Mouse (Mus musculus) urinary bladder, adult 2 months (tissue): ENCODE results near the gene Abca12. TPM values are rescaled to one million over a fixed set of nuclear protein-coding genes. Genes with fewer than 3 reads are reported as not detected.

ENCODE experiments used
- DNase-seq: peaks from one replicate; pipeline ENCODE4 v3.0.0; 2022; ENCODE audit warnings: low spot score
- polyA plus RNA-seq: library from polyadenylated mRNA; depleted of rRNA; stranded (reverse); fragments of >200 nt; gene quantifications from 2 replicates; pipeline ENCODE4 v1.2.3, GENCODE M21; 2012; rRNA removed

Abca12 gene
- polyA plus RNA-seq, result not detected in 2 replicates

DNA sequence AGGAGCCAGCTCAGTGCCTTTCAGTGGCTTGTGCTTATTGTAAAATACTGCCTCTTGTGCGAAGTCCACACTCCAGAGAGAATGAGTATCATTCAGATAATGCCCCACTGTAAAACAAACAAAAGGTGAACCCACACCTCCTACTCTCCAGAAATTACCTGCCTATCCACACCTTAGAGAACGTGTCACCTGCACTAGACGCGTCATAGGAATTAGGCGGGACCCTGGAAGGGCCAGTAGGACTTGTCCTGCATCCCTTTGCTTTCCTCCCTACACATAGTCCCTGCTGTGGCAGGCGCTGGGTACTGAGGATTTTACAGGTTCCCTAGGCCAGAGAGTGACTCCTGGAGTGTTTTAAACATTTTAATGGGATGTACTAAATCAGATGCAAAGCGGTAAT lies at the start of gene Abca12:
Gene Abca12, minus strand, starts transcription at position 101 of the 400 bp plus-strand sequence.
- DNase-seq, result no peak

GRCm38 (mm10) chr1:71457961-71458360 lies 43.3 kb upstream of the Abca12 start:
- DNase-seq, result no peak

DNA sequence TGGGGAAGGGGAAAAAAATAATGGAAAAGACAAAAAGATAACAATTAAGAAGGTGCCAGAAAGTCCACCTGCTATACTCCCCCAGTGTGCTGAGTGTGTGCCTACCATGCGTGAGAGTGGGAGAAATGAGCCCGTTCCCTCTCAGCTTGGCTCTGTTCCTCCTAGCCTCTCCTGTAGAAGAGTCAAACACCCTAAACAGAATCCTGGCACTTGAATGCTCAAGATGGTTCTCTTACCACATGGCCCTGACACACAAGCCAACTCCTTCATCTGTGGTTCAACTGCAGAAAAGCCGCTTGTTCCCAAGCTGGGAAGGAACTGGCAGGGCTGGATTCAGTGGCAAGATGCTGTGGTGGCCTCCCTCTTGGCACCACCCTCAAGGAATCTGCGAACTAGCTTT lies 32.7 kb upstream of the Abca12 start:
- DNase-seq, result no peak

DNA sequence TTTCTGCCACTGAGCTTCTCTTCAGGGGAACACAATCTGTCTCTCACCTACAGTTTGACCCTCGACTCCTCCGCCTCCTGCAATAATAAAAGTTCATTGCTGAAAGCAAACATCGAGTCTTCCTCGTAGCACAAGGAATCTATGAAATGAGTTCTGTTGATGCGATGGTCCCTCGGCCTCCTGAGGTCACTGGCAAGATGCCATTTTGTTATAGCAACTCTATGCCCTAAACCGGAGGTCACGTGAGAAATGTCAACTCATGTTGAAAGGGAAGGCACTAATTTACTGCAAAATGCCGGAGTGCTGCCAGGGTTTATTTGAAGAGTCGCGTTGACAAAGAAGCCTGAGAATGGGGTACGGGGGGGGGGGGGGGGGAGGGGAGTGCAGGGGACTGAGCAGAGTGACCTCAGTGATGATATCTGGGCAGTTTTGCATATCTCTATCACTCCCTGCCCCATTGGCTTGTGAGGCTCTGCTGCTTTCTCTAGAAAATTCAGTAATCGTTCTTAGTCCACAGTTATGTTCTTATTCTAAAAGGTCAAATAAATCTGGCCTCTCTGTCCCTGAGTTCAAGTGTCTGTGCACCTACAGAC lies 7.1 kb upstream of the Abca12 start:
- no peak for DNase-seq

- DNase-seq, result no peak
Observed at GRCm38 (mm10) chr1:71418467-71418866, 3.8 kb upstream of the Abca12 start.

DNA sequence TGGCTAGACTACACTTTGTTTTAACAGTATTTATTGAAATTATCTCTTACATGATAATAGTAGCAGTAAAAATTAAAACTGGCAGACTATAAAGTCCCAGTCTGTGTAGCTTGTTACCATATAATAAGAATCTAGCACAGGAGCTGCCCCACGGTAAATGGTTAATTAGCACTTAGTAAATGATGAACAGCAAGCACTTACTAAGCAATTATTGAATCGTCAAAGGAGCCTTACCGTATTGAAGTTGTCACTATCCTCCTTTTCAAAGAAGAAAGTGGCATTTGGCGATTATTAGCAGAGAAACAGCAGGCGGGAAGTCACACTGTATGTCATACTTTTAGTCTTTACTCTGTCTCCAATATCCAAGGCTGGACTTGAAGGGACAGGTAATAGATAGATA lies 3.2 kb upstream of the Abca12 start:
- DNase-seq, result no peak

GRCm38 (mm10) chr1:71414084-71414483 lies 626 bp downstream of the Abca12 start:
- DNase-seq, result no peak

GRCm38 (mm10) chr1:71413114-71413513 lies 1.6 kb downstream of the Abca12 start:
- DNase-seq, result no peak

DNA sequence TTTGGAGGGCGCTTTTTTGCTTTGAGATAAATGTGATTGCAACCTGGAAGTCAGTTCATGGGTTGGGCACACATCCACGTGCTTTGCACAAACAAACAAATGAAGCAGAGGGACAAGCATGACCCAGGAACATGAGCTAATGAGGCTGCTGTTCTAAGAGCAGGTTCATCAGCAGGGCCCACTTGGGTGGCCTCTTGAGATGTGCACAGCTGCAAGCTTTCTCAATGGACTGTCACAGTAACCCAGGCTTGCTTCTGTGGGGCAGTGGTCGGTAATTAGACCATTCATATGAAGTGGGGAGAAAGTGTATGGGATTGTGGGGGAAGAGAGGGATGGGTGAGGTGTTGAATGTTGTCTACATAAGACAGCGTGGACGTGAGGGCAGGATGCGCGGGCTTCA lies 7.0 kb downstream of the Abca12 start:
- DNase-seq, result no peak

- DNase-seq, result no peak
Observed at GRCm38 (mm10) chr1:71397635-71398034, 17.1 kb downstream of the Abca12 start.

DNA sequence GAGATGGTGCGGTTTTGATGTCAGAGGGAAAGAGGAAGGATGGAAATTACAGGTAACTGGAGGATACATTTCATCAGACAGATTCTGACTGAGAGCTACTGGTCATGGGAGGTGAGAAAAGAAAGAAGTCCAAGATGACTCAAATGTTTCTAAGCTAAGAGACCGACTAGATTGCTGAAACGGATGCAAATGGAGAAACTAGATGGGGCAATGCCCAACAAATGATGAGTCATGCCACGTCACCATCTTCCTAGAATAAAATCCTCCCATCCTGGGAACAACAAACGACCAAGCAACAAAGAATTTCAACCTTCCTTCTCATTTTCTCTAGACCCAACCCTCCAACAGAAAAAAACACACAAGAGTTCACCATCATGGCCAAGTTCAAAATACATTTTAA lies 18.6 kb downstream of the Abca12 start:
- no peak for DNase-seq

GRCm38 (mm10) chr1:71394177-71394576 lies 20.5 kb downstream of the Abca12 start:
- DNase-seq, result no peak

DNA sequence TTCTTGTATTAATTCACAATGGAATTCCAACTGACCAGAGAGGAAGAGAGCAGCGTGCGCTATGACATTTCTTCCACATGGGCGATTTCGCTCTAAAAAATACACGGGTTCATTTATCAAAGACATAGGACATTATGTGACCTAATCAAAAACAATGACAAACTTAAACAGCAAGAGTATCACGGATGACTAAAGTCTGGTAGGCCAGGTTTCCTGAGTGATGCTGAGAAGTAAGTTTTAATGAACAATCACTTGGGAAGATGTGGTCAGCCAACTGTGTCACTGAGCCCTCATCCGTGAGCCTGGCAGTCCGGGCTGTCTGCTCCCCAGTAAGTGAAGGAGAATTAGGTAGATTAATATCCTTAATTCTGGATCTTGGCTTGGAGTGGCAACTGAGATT lies 21.2 kb downstream of the Abca12 start:
- no peak for DNase-seq

- DNase-seq, result no peak
Observed at GRCm38 (mm10) chr1:71392463-71392862, 22.2 kb downstream of the Abca12 start.

DNA sequence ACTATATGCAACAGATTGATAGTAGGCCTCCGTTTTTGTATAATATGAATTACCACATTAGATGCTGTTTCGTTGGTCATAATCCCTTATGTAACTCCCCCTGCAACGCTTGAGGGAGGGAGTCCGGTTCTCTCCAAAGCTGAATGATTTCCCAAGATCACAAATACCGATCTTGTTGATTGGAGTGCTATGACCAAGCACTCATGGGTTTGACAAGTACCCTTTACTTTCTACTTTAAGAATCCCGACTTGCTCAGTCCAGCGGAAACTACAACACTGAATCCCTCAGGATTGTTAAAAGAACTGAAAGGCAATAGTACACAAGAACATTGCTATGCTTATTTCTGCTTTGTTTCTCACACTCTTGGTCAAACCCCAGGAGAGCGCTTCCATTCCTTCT lies 28.1 kb downstream of the Abca12 start:
- DNase-seq, result no peak

DNA sequence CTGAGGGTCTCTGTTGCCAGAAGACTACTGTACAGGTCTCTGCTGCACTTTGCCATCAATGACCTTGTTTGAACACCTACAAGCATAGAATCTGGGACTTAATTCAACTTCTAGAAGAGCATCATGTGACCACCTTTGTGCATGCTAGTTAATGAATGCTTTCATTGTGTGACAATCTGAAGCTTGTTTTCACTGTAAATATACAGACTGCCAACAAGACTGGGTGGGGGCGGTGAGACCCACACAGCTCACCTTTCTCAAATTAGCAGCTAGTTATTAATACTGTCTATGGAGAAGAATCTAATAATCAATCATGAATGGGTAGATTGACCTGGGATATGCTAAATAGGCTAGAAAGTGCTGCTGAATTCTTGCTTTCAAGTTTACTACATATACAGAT lies 30.6 kb downstream of the Abca12 start:
- no peak for DNase-seq

GRCm38 (mm10) chr1:71373090-71373489 lies 41.6 kb downstream of the Abca12 start:
- DNase-seq, result no peak

DNA sequence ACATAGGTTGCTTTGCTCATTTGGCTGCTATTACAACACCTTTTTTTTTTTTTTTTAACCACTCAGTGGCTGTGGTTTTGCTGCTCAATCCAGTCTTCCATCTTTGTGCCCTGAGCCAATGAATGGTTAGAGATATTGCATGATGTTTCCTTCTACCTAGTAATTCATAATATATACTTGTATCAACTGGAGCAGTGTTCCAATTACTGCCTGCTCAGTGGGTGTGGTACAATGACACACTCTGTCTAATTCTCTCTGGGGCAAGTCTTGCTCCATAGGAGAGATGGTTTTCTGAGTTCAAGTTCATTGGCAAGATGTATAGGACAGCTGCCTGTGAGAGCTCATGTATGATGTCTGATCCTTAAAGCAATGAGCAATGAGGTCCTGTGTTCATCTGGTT lies 44.4 kb downstream of the Abca12 start:
- DNase-seq, result no peak

DNA sequence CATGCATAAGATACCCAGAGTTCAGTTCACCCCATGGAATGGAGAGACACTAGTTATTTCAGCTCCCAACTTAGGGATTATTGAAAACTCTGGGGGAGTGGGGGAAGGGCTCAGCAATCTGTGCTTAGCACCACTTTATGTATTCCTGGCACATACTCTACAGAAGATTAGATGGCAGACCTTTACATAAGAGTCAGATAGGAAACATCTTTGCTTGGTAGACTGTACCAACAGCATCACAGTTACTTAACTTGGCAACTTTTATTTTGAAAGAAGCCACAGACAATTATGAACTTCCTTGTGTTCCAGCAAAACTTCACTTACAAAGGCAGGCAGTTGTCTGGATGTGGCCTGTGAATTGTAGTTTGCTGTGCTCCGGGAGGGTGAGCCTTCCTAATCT lies 46.9 kb downstream of the Abca12 start:
- no peak for DNase-seq

DNA sequence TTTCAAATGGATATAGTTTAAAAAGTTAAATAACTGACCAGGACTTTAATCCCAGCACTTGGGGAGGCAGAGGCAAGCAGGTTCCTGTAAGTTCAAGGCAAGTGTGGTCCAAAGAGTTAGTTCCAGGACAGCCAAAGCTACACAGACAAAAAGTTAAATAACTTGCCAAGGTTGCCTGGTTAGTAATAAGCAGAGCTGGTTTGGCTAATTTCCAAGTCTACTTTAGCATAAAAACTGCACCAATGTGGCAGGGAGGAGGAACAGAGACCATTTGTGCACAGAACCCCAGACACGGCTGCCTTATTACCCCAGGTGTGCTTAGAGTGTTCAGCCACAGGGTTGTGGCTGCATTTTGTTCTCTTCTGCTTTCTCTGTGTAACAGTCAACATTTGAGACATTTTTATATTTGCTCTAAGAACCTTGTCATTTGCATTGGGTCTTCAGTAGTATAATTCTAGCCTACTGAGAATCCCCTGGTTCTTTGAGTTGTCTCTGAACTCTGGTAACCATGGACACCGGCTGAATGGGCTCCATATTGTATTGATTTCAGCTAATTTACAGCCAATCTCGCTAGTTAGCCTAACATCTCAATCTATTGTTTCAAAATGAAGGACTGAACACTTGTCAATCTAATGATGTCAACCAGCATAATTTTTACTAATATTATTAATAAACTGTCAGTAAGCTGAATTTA lies 71.7 kb downstream of the Abca12 start:
- no peak for DNase-seq

DNA sequence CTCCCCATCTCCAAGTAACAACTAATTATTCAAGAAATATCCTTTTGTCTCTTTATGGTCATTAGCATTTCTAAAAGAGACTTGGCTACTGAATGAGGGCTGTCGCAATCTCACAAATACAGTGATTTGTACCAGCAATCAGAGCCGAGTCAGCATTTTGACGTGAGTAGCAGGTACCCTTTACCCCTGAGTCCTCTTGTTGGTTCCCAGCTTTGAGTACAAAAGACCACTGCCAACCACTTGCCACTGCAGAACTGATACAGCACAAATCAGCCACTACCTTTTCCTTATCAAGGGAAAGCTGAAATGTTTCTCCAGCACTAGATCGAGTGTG lies 72.5 kb downstream of the Abca12 start:
- no peak for DNase-seq

DNA sequence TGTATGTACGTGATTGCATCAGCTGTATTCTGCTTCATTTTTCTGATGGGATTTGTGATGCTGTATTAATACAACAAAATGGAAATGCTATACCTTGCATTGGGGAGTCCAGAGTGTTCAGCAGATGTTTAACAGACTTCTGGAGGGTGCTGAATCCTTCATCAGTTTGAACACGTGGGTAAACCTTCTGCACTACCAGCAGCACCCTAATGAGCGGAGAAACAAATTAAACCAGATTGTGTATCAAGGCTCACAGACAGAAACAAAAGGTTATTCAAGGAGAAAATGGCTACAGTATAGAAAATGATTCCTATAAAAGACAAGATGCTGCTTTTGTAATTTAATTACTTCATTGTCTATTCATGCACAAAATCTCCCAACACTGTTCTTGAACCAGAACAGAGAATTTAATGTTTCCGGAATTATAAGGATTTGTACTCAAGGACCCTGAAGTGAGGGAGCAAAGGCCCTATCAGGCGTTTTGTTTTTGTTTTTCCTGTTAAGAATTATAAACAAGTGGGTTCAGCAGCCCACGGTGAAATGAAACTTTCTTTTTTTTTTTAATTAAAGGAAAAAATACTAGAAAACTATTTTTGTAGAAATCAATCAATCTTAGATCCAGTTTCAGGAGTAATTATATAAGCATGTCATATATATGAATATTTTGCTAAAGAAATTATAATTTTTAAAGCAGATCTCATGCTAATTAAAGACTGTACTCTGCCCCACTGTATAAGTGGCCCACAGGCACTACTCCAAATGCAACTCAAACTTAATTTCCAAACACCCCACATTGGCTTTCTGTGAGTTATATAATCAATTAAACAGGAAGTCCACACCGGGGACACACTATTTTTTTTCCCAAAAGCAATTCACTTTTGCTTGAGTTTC lies 73.1 kb downstream of the Abca12 start:
- DNase-seq, result no peak
